Mouse (Mus musculus): Measurements from ENCODE around the gene Fbxo34.

Gene Fbxo34

GRCm38 (mm10) chr14:47472743-47473546 is 22.7 kb downstream of the Fbxo34 start:
- peak; percentile 83 for DNase-seq (ENCODE audit: low spot score)

DNA sequence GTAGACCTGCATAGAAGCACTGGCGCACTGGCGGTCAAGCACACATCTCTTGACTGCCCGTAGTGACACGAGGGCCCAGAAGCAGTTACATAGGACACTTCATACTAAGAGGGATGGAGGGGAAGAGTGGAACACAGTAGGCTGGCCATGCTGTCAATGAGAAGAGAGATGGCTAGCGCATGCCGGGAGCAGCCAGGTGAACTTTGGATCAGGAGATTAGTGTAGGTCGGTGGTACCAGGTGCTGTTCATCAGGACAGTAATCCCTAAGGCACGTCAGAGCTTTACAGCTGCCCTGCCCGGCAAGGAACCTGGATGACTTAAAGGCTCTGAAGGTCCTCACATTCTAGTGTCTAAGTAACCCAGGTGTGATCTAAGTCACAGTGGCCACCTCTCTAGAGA is 23.7 kb downstream of the Fbxo34 start:
- no peak for DNase-seq (ENCODE audit: low spot score)

DNA sequence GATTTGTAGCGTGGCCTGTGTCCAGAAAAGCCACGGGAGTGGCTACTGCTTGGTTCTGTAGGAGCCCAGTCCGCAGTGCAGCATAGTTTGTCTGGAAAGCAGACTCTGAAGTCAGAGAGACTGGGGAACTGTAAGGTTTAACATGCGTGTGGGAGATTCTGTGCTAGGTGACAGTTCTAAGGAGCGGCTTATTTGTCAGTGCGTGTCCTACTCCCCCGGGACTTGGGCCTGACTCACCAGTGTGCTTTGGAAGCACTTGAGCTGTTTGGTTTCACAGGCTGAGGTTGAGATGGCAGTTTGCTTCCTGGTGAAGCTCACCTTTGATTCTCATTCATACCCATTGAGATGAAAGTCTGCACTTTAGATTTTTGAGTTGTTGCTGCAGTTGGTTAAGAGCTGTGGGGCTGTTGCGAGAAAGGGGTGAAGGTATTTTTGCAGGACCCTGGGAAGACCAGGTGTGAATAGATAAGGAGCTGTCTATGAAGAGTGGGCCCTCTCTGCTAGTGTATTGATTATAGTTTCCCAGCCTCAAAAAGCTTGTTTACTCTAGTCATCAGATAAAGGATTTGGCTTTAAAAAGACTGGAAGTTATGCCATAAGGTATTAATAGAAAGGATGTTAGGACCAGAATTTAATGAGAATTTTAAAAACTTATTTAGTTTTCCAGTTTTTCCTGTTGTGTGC is 24.5 kb downstream of the Fbxo34 start:
- DNase-seq (ENCODE audit: low spot score), result no peak

- DNase-seq (ENCODE audit: low spot score), result no peak
Measured at GRCm38 (mm10) chr14:47476266-47476665, 26.0 kb downstream of the Fbxo34 start.

DNA sequence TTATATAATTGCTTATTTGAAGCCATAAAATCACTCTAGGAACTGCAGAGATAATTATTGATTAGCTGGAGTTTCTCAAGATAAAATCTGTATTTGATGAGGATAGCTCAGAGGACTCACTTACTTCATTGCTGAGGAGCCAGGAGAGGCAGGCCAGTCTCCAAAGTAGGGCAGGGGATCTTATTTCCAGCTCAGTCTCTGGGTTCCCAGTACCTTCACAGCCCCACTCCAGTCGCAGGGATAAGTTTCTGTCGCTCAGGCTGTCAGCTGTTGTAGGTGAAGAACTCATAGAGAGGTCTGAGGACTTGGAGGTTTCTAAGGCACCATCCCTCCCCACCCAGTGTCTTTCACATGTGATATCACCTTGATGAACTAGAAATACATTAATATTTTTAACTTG is 27.5 kb downstream of the Fbxo34 start:
- DNase-seq (ENCODE audit: low spot score), result no peak

DNA sequence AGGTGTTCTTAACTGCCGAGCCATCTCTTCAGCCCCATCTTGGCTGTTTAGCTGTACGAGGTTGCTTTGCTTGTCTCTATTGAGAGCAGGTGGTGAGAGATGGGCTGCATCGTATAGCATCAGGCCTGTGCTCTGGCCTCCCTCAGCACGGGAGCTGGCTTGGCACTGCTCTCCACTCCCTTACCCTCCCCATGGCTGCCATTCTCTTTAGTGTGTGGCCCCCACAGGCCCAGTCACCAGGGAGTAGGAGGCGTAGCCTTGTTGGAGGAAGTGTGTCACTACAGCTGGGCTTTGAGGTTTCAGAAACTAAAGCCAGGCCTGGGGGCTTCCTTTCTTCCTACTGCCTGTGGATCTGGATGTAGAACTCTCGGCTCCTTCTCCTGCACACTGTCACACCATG is 32.0 kb downstream of the Fbxo34 start:
- DNase-seq (ENCODE audit: low spot score), result no peak

DNA sequence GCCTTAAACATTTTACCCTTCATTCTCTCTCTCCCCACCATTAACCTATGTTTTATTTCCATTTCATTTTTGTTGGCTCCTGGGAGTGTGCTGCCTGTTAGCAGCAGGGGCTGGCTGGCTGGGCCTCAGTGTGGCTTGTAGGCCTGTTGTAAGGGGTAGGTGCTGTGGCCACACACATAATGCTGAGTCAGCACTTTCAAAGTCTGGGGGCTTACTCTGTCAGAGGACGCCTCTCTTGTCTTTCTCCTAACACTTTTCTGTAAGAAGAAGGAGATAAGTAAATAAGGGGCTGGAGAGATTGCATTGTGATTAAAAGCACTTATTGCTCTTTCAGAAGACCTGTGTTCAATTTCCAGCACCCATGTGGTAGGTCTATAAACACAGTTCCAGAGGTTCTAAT is 32.9 kb downstream of the Fbxo34 start:
- no peak for DNase-seq (ENCODE audit: low spot score)

DNA sequence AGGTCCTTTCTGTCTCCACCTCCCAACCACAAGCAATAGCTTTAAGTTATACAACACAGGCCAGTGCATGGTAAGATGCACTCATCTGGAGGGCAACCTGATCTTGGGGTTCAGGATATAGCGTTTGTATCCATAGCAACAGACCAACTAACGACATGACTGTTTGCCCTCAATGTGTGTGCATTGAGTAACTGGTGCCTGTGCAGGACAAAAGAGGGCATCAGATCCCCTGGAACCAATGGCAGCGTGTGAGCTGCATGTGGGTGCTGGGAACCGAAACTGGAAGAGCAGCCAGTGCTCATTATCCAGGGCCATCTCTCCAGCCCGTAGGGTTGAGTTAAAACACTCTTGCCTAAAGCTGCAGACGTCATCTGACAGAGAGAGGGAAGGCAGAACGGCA is 38.5 kb downstream of the Fbxo34 start:
- no peak for DNase-seq (ENCODE audit: low spot score)

GRCm38 (mm10) chr14:47489310-47490097 is 39.3 kb downstream of the Fbxo34 start:
- no peak for DNase-seq (ENCODE audit: low spot score)

DNA sequence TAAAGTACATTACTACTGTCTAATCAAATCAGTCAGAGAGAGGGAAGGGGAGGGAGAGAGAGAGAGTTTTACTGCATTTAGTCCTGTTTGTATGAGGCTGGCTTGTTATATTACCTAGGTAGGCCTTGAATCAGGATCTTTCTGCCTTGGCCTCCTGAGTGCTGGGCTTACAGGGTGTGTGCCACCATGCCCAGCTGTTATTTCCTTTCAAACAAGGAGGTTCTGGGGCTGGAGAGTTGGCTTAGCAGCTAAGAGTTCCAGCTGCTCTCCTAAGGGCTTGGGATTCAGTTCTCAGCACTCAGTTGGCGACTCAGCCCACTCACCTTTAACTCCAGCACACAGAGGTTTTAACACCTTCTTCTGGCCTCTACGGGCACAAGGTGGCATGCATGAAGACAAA is 40.5 kb downstream of the Fbxo34 start:
- no peak for DNase-seq (ENCODE audit: low spot score)

- DNase-seq (ENCODE audit: low spot score), result no peak
Measured at GRCm38 (mm10) chr14:47493592-47494361, 43.6 kb downstream of the Fbxo34 start.

DNA sequence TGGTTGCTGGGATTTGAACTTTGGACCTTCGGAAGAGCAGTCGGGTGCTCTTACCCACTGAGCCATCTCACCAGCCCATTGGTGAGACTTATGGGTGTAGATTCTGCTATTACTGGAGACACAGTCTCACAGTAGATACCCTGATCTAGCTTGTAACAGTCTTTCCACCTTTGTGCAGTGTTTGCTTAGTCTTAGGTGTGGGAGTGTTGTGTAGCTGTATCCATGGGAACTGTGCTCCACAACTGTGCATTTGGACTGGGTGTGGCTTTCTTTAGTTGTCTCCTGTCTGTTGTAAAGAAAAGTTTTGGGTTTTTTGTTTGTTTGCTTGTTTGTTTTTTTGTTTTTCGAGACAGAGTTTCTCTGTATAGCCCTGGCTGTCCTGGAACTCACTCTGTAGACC is 45.7 kb downstream of the Fbxo34 start:
- DNase-seq (ENCODE audit: low spot score), result no peak

GRCm38 (mm10) chr14:47497166-47497565 is 46.9 kb downstream of the Fbxo34 start:
- no peak for DNase-seq (ENCODE audit: low spot score)

DNA sequence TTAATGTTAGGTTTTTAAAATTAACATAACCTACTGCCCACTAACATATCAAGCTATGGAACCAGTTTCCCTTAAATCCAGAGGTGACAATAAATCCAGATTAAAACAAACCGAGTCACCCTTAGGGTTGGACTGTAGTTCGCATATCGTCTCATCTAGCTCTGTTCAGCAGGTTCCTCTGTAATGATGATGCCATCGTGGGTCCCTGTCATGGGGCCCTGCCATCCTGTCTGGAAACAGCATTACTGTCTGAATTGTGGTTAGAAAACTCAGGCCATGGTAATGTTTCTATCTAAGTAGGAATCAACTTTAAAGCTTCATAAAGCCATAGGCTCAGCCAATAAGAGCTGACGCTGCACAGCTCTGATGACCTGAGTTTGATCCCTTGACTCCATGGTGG is 48.4 kb downstream of the Fbxo34 start:
- no peak for DNase-seq (ENCODE audit: low spot score)

DNA sequence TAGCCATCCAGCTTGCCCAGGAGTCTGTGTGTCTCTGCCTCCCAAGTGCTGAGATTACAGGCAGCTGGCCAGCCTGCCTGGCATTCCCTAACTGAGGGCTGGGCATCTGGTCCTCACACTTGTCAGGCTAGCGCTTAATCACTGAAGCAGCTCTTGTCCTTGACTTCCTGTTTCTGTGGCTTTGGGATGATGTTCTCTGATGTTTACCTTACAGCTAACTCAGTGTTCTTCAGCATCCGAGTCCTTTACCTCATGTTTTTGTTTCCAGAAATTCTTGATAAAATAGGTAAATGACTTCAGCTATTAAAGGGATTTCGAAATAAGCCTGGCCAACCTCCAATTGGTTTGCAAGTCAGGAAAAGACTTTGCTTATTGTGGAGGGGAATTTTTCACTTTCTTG is 53.8 kb downstream of the Fbxo34 start:
- DNase-seq (ENCODE audit: low spot score), result no peak

DNA sequence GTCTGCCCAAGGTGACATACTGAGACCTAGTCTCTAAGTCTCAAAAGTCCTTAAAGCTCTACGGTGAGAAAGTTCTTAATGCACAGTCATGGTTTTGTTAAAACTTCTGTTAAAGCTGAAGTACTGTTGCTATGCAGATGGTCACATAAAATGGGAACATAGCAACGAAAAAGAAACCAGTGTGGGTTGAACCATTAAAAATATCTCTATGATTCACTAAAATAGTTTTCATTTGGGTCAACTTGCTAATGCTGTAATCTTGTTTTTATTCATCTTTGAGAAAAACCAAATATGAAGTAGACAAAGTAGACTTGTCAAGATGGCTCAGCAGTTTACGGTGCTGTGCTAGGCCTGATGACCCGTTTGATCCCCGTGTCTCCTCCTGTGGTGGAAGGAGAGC is 56.5 kb downstream of the Fbxo34 start:
- DNase-seq (ENCODE audit: low spot score), result no peak

- no peak for DNase-seq (ENCODE audit: low spot score)
Measured at GRCm38 (mm10) chr14:47508035-47508434, 57.8 kb downstream of the Fbxo34 start.

GRCm38 (mm10) chr14:47510244-47510643 is 60.0 kb downstream of the Fbxo34 start:
- no peak for DNase-seq (ENCODE audit: low spot score)

DNA sequence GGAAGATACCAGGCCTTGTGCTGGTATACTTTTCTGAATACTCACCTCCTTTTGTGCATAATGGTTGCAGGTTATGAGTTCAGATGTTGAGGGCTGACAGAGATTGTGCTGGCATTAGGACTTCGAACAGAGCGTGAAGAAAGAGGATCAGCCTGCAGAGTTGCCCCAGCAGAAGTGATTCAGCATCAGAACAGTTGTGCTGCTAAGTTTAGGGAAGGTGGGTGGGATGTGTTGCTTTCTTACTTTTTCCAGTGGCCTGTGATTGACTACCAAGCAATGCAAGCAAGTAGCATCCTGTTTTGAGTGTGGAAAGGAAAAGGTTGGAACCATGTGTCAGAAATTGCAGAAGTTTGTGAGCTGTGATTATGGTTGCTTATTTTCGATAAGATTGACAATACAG is 63.4 kb downstream of the Fbxo34 start:
- DNase-seq (ENCODE audit: low spot score), result no peak

DNA sequence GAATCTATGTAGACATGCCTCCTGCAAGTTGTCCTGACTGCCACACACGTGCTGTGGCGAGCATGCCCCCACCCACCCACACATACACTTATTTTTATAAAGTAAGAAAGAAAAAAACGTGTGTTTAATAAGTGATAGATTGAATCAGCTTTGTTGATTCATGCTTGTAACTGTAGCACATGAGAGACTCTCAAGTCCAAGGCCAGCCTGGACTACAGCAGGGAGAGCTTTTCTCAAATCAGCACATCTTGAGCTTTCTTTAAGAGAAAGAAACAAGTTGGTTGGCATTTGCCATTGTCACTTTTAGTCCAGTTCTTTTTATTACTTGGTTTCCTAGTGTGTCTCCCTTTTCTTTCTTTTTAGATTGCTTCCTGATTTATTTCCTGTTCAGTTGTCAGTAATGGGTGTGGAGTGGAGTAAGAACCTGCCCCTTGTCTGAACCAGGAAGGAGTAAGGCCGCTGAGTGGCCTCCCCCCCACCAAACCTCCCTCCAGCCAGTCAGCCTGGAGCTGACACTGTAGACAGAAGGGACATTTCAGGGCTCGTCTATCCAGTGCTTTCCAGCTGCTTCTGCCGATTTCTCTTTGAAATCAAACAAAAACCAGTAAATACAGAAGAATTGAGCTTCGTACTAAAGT is 64.7 kb downstream of the Fbxo34 start:
- peak; percentile 7 for DNase-seq (ENCODE audit: low spot score)

DNA sequence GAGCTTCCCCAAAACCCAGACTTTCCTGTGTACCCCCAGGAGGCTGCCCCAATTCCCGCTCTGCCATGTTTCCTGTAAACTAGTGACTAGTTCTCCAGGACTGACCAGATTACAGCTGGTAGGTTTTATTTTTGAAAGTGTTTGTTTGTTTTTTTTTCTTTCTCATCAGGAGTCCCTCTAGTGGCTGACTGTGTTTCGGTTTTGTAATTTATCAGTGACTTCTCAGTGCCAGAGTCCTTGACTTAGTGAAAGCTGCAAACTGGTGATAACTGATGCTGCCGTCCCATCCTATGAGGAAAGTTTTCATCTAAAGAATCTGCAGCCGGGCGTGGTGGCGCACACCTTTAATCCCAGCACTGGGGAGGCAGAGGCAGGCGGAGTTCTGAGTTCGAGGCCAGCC is 65.4 kb downstream of the Fbxo34 start:
- DNase-seq (ENCODE audit: low spot score), result no peak

DNA sequence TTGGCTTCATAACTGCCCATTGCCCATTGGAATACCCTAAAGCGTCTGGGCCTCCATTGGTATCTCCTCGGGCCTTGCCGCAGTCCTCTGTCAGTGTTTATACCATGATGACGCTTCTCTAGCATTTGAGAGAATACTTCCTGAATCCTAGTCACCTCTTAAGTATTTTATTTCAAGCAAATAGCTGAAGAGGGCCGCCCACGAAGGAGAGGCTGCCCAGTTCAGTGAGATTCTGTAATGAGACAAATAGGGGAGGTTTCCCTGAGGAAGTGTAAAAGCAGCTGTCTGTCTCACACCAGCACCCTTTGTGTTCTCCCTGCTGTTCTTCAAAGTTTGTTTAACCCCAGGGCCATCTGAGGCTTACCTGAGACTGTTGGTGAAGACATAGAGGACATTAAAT is 66.5 kb downstream of the Fbxo34 start:
- DNase-seq (ENCODE audit: low spot score), result no peak

All from T-cell, adult 2 months (primary cell).